Mouse (Mus musculus) MEL (cell line): Measurements from ENCODE around the gene Gm20671. TPM values are rescaled to one million over a fixed set of nuclear protein-coding genes. Genes with fewer than 3 reads are reported as not detected.
A peak's percentile ranks its signal among the peaks of the same experiment; 100 is the strongest.

Source experiments
- DNase-seq: peaks from one replicate; pipeline ENCODE4 v3.0.0; 2011; ENCODE audit warnings: low read depth, low spot score
- H3K27ac ChIP-seq: 2 replicates; pipeline ENCODE4 v1.5.1; 2012; ENCODE audit warnings: low read depth, mild to moderate bottlenecking, control low read depth, low read length, moderate library complexity; ENCODE audit not compliant: control insufficient read depth
- H3K27me3 ChIP-seq, 2 experiments: fragments of 150-350 bp in 1 of 2; sonication (generic) in 1 of 2; 2 replicates each; pipeline ENCODE4 v1.6.1; 2012; ENCODE audit warnings: low read length in 2 of 2, mild to moderate bottlenecking in 2 of 2, improper control_type of control experiment in 1 of 2, moderate library complexity in 1 of 2; ENCODE audit not compliant: insufficient read depth in 2 of 2, control insufficient read depth in 1 of 2
- H3K36me3 ChIP-seq, 2 experiments: 2 replicates each; pipeline ENCODE4 v1.6.1; 2012 to 2014; ENCODE audit warnings: low read length in 2 of 2, improper control_type of control experiment in 1 of 2, inconsistent platforms in 1 of 2, mild to moderate bottlenecking in 1 of 2; ENCODE audit not compliant: insufficient read depth in 2 of 2, control insufficient read depth in 1 of 2
- H3K4me1 ChIP-seq, 2 experiments: fragments of 150-350 bp in 1 of 2; sonication (generic) in 1 of 2; 2 replicates each; pipeline ENCODE4 v1.6.1; 2012; ENCODE audit warnings: low read length in 2 of 2, improper control_type of control experiment in 1 of 2, mild to moderate bottlenecking in 1 of 2; ENCODE audit not compliant: insufficient read depth in 2 of 2, control insufficient read depth in 1 of 2
- H3K4me3 ChIP-seq, 2 experiments: fragments of 150-350 bp in 1 of 2; sonication (generic) in 1 of 2; 2 replicates each; pipeline ENCODE4 v1.5.1; 2012; ENCODE audit warnings: low read depth in 2 of 2, low read length in 2 of 2, mild to moderate bottlenecking in 2 of 2, moderate library complexity in 2 of 2, control low read depth in 1 of 2, improper control_type of control experiment in 1 of 2; ENCODE audit not compliant: control insufficient read depth in 1 of 2, insufficient read depth in 1 of 2
- H3K79me2 ChIP-seq: 2 replicates; pipeline ENCODE4 v1.6.1; 2012; ENCODE audit warnings: mild to moderate bottlenecking, low read length, moderate library complexity; ENCODE audit not compliant: control insufficient read depth, poor library complexity, insufficient read depth
- H3K9ac ChIP-seq: 2 replicates; pipeline ENCODE4 v1.6.1; 2012; ENCODE audit warnings: low read depth, mild to moderate bottlenecking, control low read depth, low read length, moderate library complexity; ENCODE audit not compliant: control insufficient read depth, poor library complexity, severe bottlenecking
- H3K9me3 ChIP-seq: fragments of 150-350 bp; sonication (generic); replicated peaks from 2 replicates; pipeline ENCODE4 v1.6.1; 2012; ENCODE audit warnings: mild to moderate bottlenecking, low read length, improper control_type of control experiment, moderate library complexity; ENCODE audit not compliant: insufficient read depth
- CHD1 ChIP-seq: IDR thresholded peaks from 2 replicates; pipeline ENCODE4 v1.6.1; 2012; ENCODE audit warnings: low read depth, mild to moderate bottlenecking, inconsistent platforms, low read length, improper control_type of control experiment
- CHD2 ChIP-seq: IDR thresholded peaks from 2 replicates; pipeline ENCODE4 v1.6.1; 2011; ENCODE audit warnings: low read length, improper control_type of control experiment
- CTCF ChIP-seq, 3 experiments: IDR thresholded peaks in 2 of 3; conservative IDR thresholded peaks in 1 of 3; 2 replicates each; pipeline ENCODE4 v1.5.1; 2011 to 2012; ENCODE audit warnings: low read length in 3 of 3, low read depth in 2 of 3, mild to moderate bottlenecking in 2 of 3, improper control_type of control experiment in 1 of 3, inconsistent platforms in 1 of 3, mixed read lengths in 1 of 3, moderate library complexity in 1 of 3; ENCODE audit not compliant: control insufficient read depth in 1 of 3, insufficient read depth in 1 of 3, poor library complexity in 1 of 3, severe bottlenecking in 1 of 3
- E2F4 ChIP-seq: IDR thresholded peaks from 2 replicates; pipeline ENCODE4 v1.6.1; 2011; ENCODE audit warnings: low read depth, low read length, improper control_type of control experiment, borderline replicate concordance
- EP300 ChIP-seq, 2 experiments: IDR thresholded peaks; 2 replicates each; pipeline ENCODE4 v1.6.1; 2011; ENCODE audit warnings: improper control_type of control experiment in 2 of 2, low read length in 2 of 2, low read depth in 1 of 2, mild to moderate bottlenecking in 1 of 2
- GABPA ChIP-seq: IDR thresholded peaks from 2 replicates; pipeline ENCODE4 v1.6.1; 2012; ENCODE audit warnings: low read depth, mild to moderate bottlenecking, inconsistent platforms, low read length, improper control_type of control experiment, moderate library complexity
- GATA1 ChIP-seq: IDR thresholded peaks from 2 replicates; pipeline ENCODE4 v1.6.1; 2011; ENCODE audit warnings: low read depth, low read length, improper control_type of control experiment
- KAT2A ChIP-seq: conservative IDR thresholded peaks from 2 replicates; pipeline ENCODE4 v1.6.1; 2012; ENCODE audit warnings: low read depth, low read length, improper control_type of control experiment, inconsistent platforms
- MAFK ChIP-seq: IDR thresholded peaks from 2 replicates; pipeline ENCODE4 v1.6.1; 2011; ENCODE audit warnings: low read depth, mild to moderate bottlenecking, low read length, improper control_type of control experiment, borderline replicate concordance
- MEF2A ChIP-seq: IDR thresholded peaks from 2 replicates; pipeline ENCODE4 v1.6.1; 2014; ENCODE audit warnings: low read depth, mild to moderate bottlenecking, inconsistent platforms, low read length, improper control_type of control experiment; ENCODE audit not compliant: poor library complexity, insufficient replicate concordance, severe bottlenecking; ENCODE audit errors: extremely low read depth
- MYB ChIP-seq: IDR thresholded peaks from 2 replicates; pipeline ENCODE4 v1.6.1; 2011; ENCODE audit warnings: mild to moderate bottlenecking, low read depth, low read length, improper control_type of control experiment
- MYC ChIP-seq: IDR thresholded peaks from 2 replicates; pipeline ENCODE4 v1.6.1; 2011; ENCODE audit warnings: low read depth, mild to moderate bottlenecking, low read length, improper control_type of control experiment, moderate library complexity
- NELFE ChIP-seq: IDR thresholded peaks from 2 replicates; pipeline ENCODE4 v1.6.1; 2011; ENCODE audit warnings: low read depth, low read length, improper control_type of control experiment
- NRF1 ChIP-seq: IDR thresholded peaks from 2 replicates; pipeline ENCODE4 v1.6.1; 2014; ENCODE audit warnings: low read depth, mild to moderate bottlenecking, inconsistent platforms, low read length, improper control_type of control experiment, moderate library complexity; ENCODE audit not compliant: poor library complexity, insufficient read depth, severe bottlenecking
- POLR2AphosphoS2 ChIP-seq: IDR thresholded peaks from 2 replicates; pipeline ENCODE4 v1.6.1; 2011; ENCODE audit warnings: low read length, improper control_type of control experiment
- POLR2AphosphoS5 ChIP-seq: IDR thresholded peaks from 2 replicates; pipeline ENCODE4 v1.6.1; 2012; ENCODE audit warnings: low read depth, borderline replicate concordance, mild to moderate bottlenecking, inconsistent platforms, low read length, moderate library complexity, mixed read lengths
- RCOR1 ChIP-seq: IDR thresholded peaks from 2 replicates; pipeline ENCODE4 v1.6.1; 2012; ENCODE audit warnings: low read depth, mild to moderate bottlenecking, inconsistent platforms, low read length, improper control_type of control experiment
- TCF12 ChIP-seq: IDR thresholded peaks from 2 replicates; pipeline ENCODE4 v1.6.1; 2014; ENCODE audit warnings: low read depth, mild to moderate bottlenecking, inconsistent platforms, low read length, improper control_type of control experiment, moderate library complexity
- UBTF ChIP-seq: IDR thresholded peaks from 2 replicates; pipeline ENCODE4 v1.6.1; 2012; ENCODE audit warnings: low read depth, mild to moderate bottlenecking, inconsistent platforms, low read length, improper control_type of control experiment, moderate library complexity, borderline replicate concordance; ENCODE audit not compliant: insufficient read depth
- USF1 ChIP-seq: IDR thresholded peaks from 2 replicates; pipeline ENCODE4 v1.6.1; 2014; ENCODE audit warnings: low read depth, mild to moderate bottlenecking, inconsistent platforms, low read length, improper control_type of control experiment, moderate library complexity
- ZC3H11A ChIP-seq: IDR thresholded peaks from 2 replicates; pipeline ENCODE4 v1.6.1; 2012; ENCODE audit warnings: low read depth, mild to moderate bottlenecking, inconsistent platforms, low read length, improper control_type of control experiment
- ZMIZ1 ChIP-seq: IDR thresholded peaks from 2 replicates; pipeline ENCODE4 v1.6.1; 2012; ENCODE audit warnings: low read depth, mild to moderate bottlenecking, inconsistent platforms, low read length, improper control_type of control experiment, moderate library complexity
- ZNF384 ChIP-seq: IDR thresholded peaks from 2 replicates; pipeline ENCODE4 v1.6.1; 2012; ENCODE audit warnings: low read depth, mild to moderate bottlenecking, inconsistent platforms, low read length, improper control_type of control experiment
- polyA plus RNA-seq, 2 experiments: library from polyadenylated mRNA; stranded (reverse) in 1 of 2; unstranded in 1 of 2; fragments of >175 nt in 1 of 2; fragments of >200 nt in 1 of 2; gene quantifications; 2 replicates each; pipeline versions ENCODE4 v1.2.1 to v1.2.4; 2012; ENCODE audit warnings: low replicate concordance in 2 of 2, low read depth in 1 of 2; ENCODE audit not compliant: insufficient read length in 2 of 2, insufficient read depth in 1 of 2, missing spikeins in 1 of 2
- total RNA-seq: library from RNA; depleted of rRNA; stranded (reverse); fragments of 300-350 nt; gene quantifications from 2 replicates; pipeline ENCODE4 v1.2.3, GENCODE M21; 2012

Gene Gm20671
- total and polyA plus RNA-seq, 3 experiments, result 7.3 TPM; not detected in 2

- peak; percentile 64 for DNase-seq
- Histone ChIP-seq H3K27me3 (no peaks in the 10 kb centered on the region), H3K4me3 (peak overlapping the region; percentile 47 to 58), H3K9ac (peak overlapping the region; percentile 40), H3K79me2 (peaks cover 38% of the 10 kb centered on the region), H3K27ac (peak overlapping the region; percentile 62), H3K36me3 (peaks cover 11 to 22% of the 10 kb centered on the region in 2 experiments), H3K9me3 (no peaks in the 10 kb centered on the region), H3K4me1 (peaks cover 11 to 13% of the 10 kb centered on the region in 2 experiments)
- no peak for TF ChIP-seq USF1
- TF ChIP-seq NELFE, result no peak
- TF ChIP-seq MAFK, result no peak
- no peak for TF ChIP-seq UBTF
- TF ChIP-seq NRF1, result 0 out of 2 replicates have a peak, but pooled peaks have one; percentile 9
- no peak for TF ChIP-seq CTCF (IDR thresholded peaks at IDR 0.05 in 2 of 3, conservative IDR thresholded peaks at IDR 0.05 in 1 of 3; ENCODE audit: control insufficient read depth in 1 of 3, insufficient read depth in 1 of 3, low read depth in 2 of 3, low read length in 3 of 3, poor library complexity in 1 of 3, severe bottlenecking in 1 of 3)
- TF ChIP-seq TCF12, result no peak
- TF ChIP-seq GATA1, result peak; percentile 40; the same call in 1 of the 2 replicates
- TF ChIP-seq POLR2AphosphoS2, result no peak
- TF ChIP-seq ZNF384, result peak; percentile 9; the same call in 1 of the 2 replicates
- TF ChIP-seq E2F4, result no peak
- 0 out of 4 replicates have a peak, but pooled peaks of 1 of the 2 experiments have one; percentile 20 for TF ChIP-seq EP300 (IDR thresholded peaks at IDR 0.05; ENCODE audit: low read depth in 1 of 2, low read length in 2 of 2)
- no peak for TF ChIP-seq MYB
- TF ChIP-seq MYC, result 0 out of 2 replicates have a peak, but pooled peaks have one; percentile 50
- no peak for TF ChIP-seq CHD2
- TF ChIP-seq CHD1, result 0 out of 2 replicates have a peak, but pooled peaks have one; percentile 66
- no peak for TF ChIP-seq RCOR1
- TF ChIP-seq ZC3H11A, result no peak
- no peak for TF ChIP-seq KAT2A
- no peak for TF ChIP-seq GABPA
- no peak for TF ChIP-seq POLR2AphosphoS5
- TF ChIP-seq MEF2A, result no peak
- 0 out of 2 replicates have a peak, but pooled peaks have one; percentile 10 for TF ChIP-seq ZMIZ1
Measured at GRCm38 (mm10) chr5:32854818-32855217, 27.9 kb upstream of the Gm20671 start.
